Mouse (Mus musculus) liver, postnatal 0 days (tissue): ENCODE data around the gene Prox2. TPM values are rescaled to one million over a fixed set of nuclear protein-coding genes. Genes with fewer than 3 reads are reported as not detected.

ENCODE experiments used
- ATAC-seq: fragments of 200-750 bp; cut with Nextera tagmentation; 2 replicates; pipeline ENCODE4 v1.8.0; 2017; ENCODE audit warnings: mild to moderate bottlenecking, moderate library complexity
- DNase-seq: peaks from one replicate; pipeline ENCODE4 v3.0.0-alpha.2; 2016
- H3K27ac ChIP-seq: fragments of 300-500 bp; sonication (generic); 2 replicates; pipeline ENCODE4 v1.5.1; 2014; ENCODE audit warnings: antibody characterized with exemption, moderate library complexity, mild to moderate bottlenecking, low read depth
- H3K27me3 ChIP-seq: fragments of 300-500 bp; sonication (generic); 2 replicates; pipeline ENCODE4 v1.6.1; 2014; ENCODE audit warnings: low read length, control low read depth, mixed read lengths; ENCODE audit not compliant: insufficient read depth
- H3K36me3 ChIP-seq: fragments of 300-500 bp; sonication (generic); replicated peaks from 2 replicates; pipeline ENCODE4 v1.6.1; 2014; ENCODE audit warnings: mild to moderate bottlenecking, control low read depth, low read length, moderate library complexity, mixed read lengths; ENCODE audit not compliant: insufficient read depth
- H3K4me1 ChIP-seq: fragments of 300-500 bp; sonication (generic); 2 replicates; pipeline ENCODE4 v1.6.1; 2014; ENCODE audit warnings: antibody characterized with exemption, mild to moderate bottlenecking, control low read depth; ENCODE audit not compliant: insufficient read depth
- H3K4me2 ChIP-seq: fragments of 300-500 bp; sonication (generic); 2 replicates; pipeline ENCODE4 v1.6.1; 2014; ENCODE audit warnings: low read depth, mild to moderate bottlenecking, low read length, moderate library complexity, mixed read lengths
- H3K4me3 ChIP-seq: fragments of 300-500 bp; sonication (generic); 2 replicates; pipeline ENCODE4 v1.5.1; 2014; ENCODE audit warnings: low read depth, low read length
- H3K9ac ChIP-seq: fragments of 300-500 bp; sonication (generic); replicated peaks from 2 replicates; pipeline ENCODE4 v1.6.1; 2014; ENCODE audit warnings: mild to moderate bottlenecking, moderate library complexity
- H3K9me3 ChIP-seq: fragments of 300-500 bp; sonication (generic); 2 replicates; pipeline ENCODE4 v1.6.1; 2016; ENCODE audit warnings: mild to moderate bottlenecking, control low read depth, low read length, mixed read lengths
- CTCF ChIP-seq: sonication (generic); IDR thresholded peaks from 2 replicates; pipeline ENCODE4 v1.5.1; 2016; ENCODE audit warnings: antibody characterized with exemption, low read depth
- EP300 ChIP-seq: IDR thresholded peaks from 2 replicates; pipeline ENCODE4 v1.6.1; 2016; ENCODE audit warnings: antibody characterized with exemption, low read depth, mild to moderate bottlenecking
- WGBS: fragments of 180-500 bp; shearing (Covaris S2); extraction: QIAGEN DNeasy Blood & Tissue Kit; methylation state at CpG from one replicate; pipeline ENCODE4 v1.1.7; 2014; ENCODE audit not compliant: insufficient replicate concordance; 5-methylcytosine and 5-hydroxymethylcytosine counted together
- polyA plus RNA-seq: library from polyadenylated mRNA; unstranded; fragments of >200 nt; fragmentation: Nextera tagmentation; extraction: Ambion mirVana; gene quantifications from 2 replicates; pipeline ENCODE4 v1.2.1, GENCODE M21; 2015

Gene Prox2
- polyA plus RNA-seq, 1 experiment from 2014 or later: 2.8 TPM

GRCm38 (mm10) chr12:85110011-85110697, 405 bp downstream of the Prox2 start:
- WGBS: 11% methylated on average over 18 of the region's 18 CpGs
- no peaks in the 10 kb centered on the region for H3K27me3 ChIP-seq
- DNase-seq: no peak

GRCm38 (mm10) chr12:85109426-85109825, 1.1 kb downstream of the Prox2 start:
- Histone ChIP-seq H3K27me3 (no peaks in the 10 kb centered on the region), H3K4me3 (no peak overlapping the region), H3K4me2 (peak overlapping the region; percentile 90), H3K9me3 (no peaks in the 10 kb centered on the region), H3K27ac (0 out of 2 replicates have a peak overlapping the region, but pooled peaks have one; percentile 39), H3K4me1 (peaks cover 46% of the 10 kb centered on the region), H3K36me3 (0 out of 2 replicates have a peak, but pooled peaks cover 6% of the 10 kb centered on the region), H3K9ac (no peak overlapping the region)
- ATAC-seq (no peak), DNase-seq (no peak)
- WGBS: 79% methylated on average over 4 of the region's 4 CpGs
- no peak for TF ChIP-seq CTCF
- no peak for TF ChIP-seq EP300

More at GRCm38 (mm10) chr12:85110011-85110697, 405 bp downstream of the Prox2 start:
- peak overlapping the region; percentile 90 for H3K4me2 ChIP-seq
- ATAC-seq: peak; percentile 54
- H3K9ac ChIP-seq: peak overlapping the region; percentile 98
- peak overlapping the region; percentile 96 for H3K4me3 ChIP-seq
- TF ChIP-seq EP300 (no peak), CTCF (no peak)
- peaks cover 46% of the 10 kb centered on the region for H3K4me1 ChIP-seq
- H3K9me3 ChIP-seq: no peaks in the 10 kb centered on the region
- peaks cover 12% of the 10 kb centered on the region for H3K36me3 ChIP-seq
- H3K27ac ChIP-seq: peak overlapping the region; percentile 97

GRCm38 (mm10) chr12:85108643-85109042, 1.9 kb downstream of the Prox2 start:
- 54% methylated on average over 3 of the region's 3 CpGs for WGBS
- H3K9me3 ChIP-seq: no peaks in the 10 kb centered on the region

GRCm38 (mm10) chr12:85106292-85106691, 4.3 kb downstream of the Prox2 start:
- TF ChIP-seq EP300 (no peak), CTCF (no peak)
- no peak overlapping the region for H3K4me3 ChIP-seq
- H3K27ac ChIP-seq: no peak overlapping the region
- peaks cover 24% of the 10 kb centered on the region for H3K4me1 ChIP-seq
- no peak for DNase-seq
- H3K27me3 ChIP-seq: no peaks in the 10 kb centered on the region
- H3K9me3 ChIP-seq: no peaks in the 10 kb centered on the region
- H3K36me3 ChIP-seq: no peaks in the 10 kb centered on the region
- peak overlapping the region; percentile 45 for H3K4me2 ChIP-seq
- H3K9ac ChIP-seq: no peak overlapping the region
- 10% methylated on average over 8 of the region's 8 CpGs for WGBS
- ATAC-seq: no peak

More at GRCm38 (mm10) chr12:85108643-85109042, 1.9 kb downstream of the Prox2 start:
- ATAC-seq: no peak
- Histone ChIP-seq H3K4me3 (no peak overlapping the region), H3K4me1 (peaks cover 44% of the 10 kb centered on the region), H3K9ac (no peak overlapping the region), H3K4me2 (peak overlapping the region; percentile 8), H3K27ac (0 out of 2 replicates have a peak overlapping the region, but pooled peaks have one; percentile 39), H3K36me3 (0 out of 2 replicates have a peak, but pooled peaks cover 6% of the 10 kb centered on the region), H3K27me3 (no peaks in the 10 kb centered on the region)
- DNase-seq: no peak
- no peak for TF ChIP-seq EP300
- TF ChIP-seq CTCF: no peak

GRCm38 (mm10) chr12:85104789-85105188, 5.8 kb downstream of the Prox2 start:
- H3K9me3 ChIP-seq: no peaks in the 10 kb centered on the region
- H3K4me2 ChIP-seq: no peak overlapping the region
- H3K4me1 ChIP-seq: peaks cover 21% of the 10 kb centered on the region
- H3K27me3 ChIP-seq: no peaks in the 10 kb centered on the region
- DNase-seq: peak; percentile 33
- no peak overlapping the region for H3K4me3 ChIP-seq
- TF ChIP-seq EP300 (no peak), CTCF (no peak)
- peak; percentile 89 for ATAC-seq
- peak overlapping the region; percentile 76 for H3K27ac ChIP-seq
- H3K9ac ChIP-seq: no peak overlapping the region
- whole genome bisulfite sequencing: 83% methylated on average over 8 of the region's 8 CpGs
- no peaks in the 10 kb centered on the region for H3K36me3 ChIP-seq

- no peak overlapping the region for H3K4me2 ChIP-seq
- H3K4me3 ChIP-seq: no peak overlapping the region
- peaks cover 10% of the 10 kb centered on the region for H3K4me1 ChIP-seq
- no peak for TF ChIP-seq EP300
- TF ChIP-seq CTCF: no peak
- H3K36me3 ChIP-seq: no peaks in the 10 kb centered on the region
- WGBS: 58% methylated on average over 8 of the region's 8 CpGs
- no peaks in the 10 kb centered on the region for H3K27me3 ChIP-seq
- no peak overlapping the region for H3K9ac ChIP-seq
- no peaks in the 10 kb centered on the region for H3K9me3 ChIP-seq
- DNase-seq (no peak), ATAC-seq (no peak)
- no peak overlapping the region for H3K27ac ChIP-seq
Measured at GRCm38 (mm10) chr12:85103096-85103495, 7.5 kb downstream of the Prox2 start.
